Comparison of ENCODE assay signal across 9 mouse cellular contexts in genomic region chr15:37031334-37032150, GRCm38 (mm10). TPM values are rescaled to one million over a fixed set of nuclear protein-coding genes. Genes with fewer than 3 reads are reported as not detected.
DNase-seq lines count a peak whose midpoint lies in the region; ATAC-seq and TF ChIP-seq lines count a peak whose summit lies in the region.
"Had no signal": no experiment of that assay in that cellular context is flagged by ENCODE, and none has a peak within 500 bp of the region (broad histone marks: within the 10 kb centered on the region; RNA-seq: fewer than 3 reads in every experiment).

No protein-coding gene starts in this region.

- peak overlapping the region; percentile 98 for H3K27ac ChIP-seq in layer of hippocampus, adult 2 months
- no peak overlapping the region for H3K27ac ChIP-seq in midbrain, embryonic 15.5 days

- DNase-seq in gastrocnemius, postnatal 25 days = peak; percentile 12
- no peak for DNase-seq in gastrocnemius, postnatal 10 days
- DNase-seq in R1 (ENCODE audit: low read depth, low spot score) = peak; percentile 92
- peak; percentile 73 to 84 for DNase-seq in layer of hippocampus, adult 2 months (ENCODE audit: low spot score in 2 of 2)
- DNase-seq in spleen, postnatal 10 days (ENCODE audit: low spot score in 2 of 2) = no peak
- DNase-seq in urinary bladder, postnatal 36 days (ENCODE audit: low spot score in 2 of 2) = no peak
- DNase-seq: cerebellum, adult 9-11 months had no signal

- H3K9ac ChIP-seq in midbrain, embryonic 15.5 days = no peak overlapping the region

- TF ChIP-seq CTCF in layer of hippocampus, adult 2 months (conservative IDR thresholded peaks at IDR 0.05) = no peak

- no peak overlapping the region for H3K4me2 ChIP-seq in midbrain, embryonic 15.5 days

- no peaks in the 10 kb centered on the region for H3K9me3 ChIP-seq in midbrain, embryonic 15.5 days

- H3K36me3 ChIP-seq in midbrain, embryonic 15.5 days (replicated peaks) = no peaks in the 10 kb centered on the region

- no peaks in the 10 kb centered on the region for H3K27me3 ChIP-seq in midbrain, embryonic 15.5 days (replicated peaks)

- peak; percentile 52; the same call in 1 of the 2 replicates for ATAC-seq in midbrain, embryonic 15.5 days (replicated peaks)
- ATAC-seq in CD4-positive, CD25-positive, alpha-beta regulatory T cell, adult 4 months = no peak

- 34% methylated on average over 6 of the region's 6 CpGs for WGBS in midbrain, embryonic 15.5 days

- H3K4me3 ChIP-seq in layer of hippocampus, adult 2 months = no peak overlapping the region
- no peak overlapping the region for H3K4me3 ChIP-seq in midbrain, embryonic 15.5 days

- peaks cover 1% of the 10 kb centered on the region; the same call in 1 of the 2 replicates for H3K4me1 ChIP-seq in midbrain, embryonic 15.5 days

RNA-seq across cellular contexts. Expression of gene Zfp706, which starts 24.0 kb away (rescaled TPM):
- 100 to 1,000 TPM; 124 to 125 TPM for total RNA-seq in gastrocnemius, postnatal 25 days (2021)
- 100 to 1,000 TPM; 167 to 183 TPM for total RNA-seq in gastrocnemius, postnatal 10 days (2021)
- total RNA-seq in layer of hippocampus, adult 2 months (2021) = 100 to 1,000 TPM; 275 to 283 TPM
- polyA plus RNA-seq in midbrain, embryonic 15.5 days (2015; fragmentation: Nextera tagmentation; extraction: Ambion mirVana) = 414 TPM in 2 replicates
- 100 to 1,000 TPM; 420 to 436 TPM for polyA plus RNA-seq in CD4-positive, CD25-positive, alpha-beta regulatory T cell, adult 4 months (2017; shearing (Covaris generic))

Comparison
In these comparisons a context has a peak if more than half of its experiments do, and no peak if none do; other contexts are left out.
1. DNase-seq: peak in gastrocnemius, postnatal 25 days (single experiment), R1 (single experiment) and layer of hippocampus, adult 2 months (2 of 2); none in gastrocnemius, postnatal 10 days (single experiment), spleen, postnatal 10 days (0 of 2) and urinary bladder, postnatal 36 days (0 of 2).